Mouse (Mus musculus) embryonic facial prominence, embryonic 10.5 days (tissue): Measurements from ENCODE around the gene Garnl3. TPM values are rescaled to one million over a fixed set of nuclear protein-coding genes. Genes with fewer than 3 reads are reported as not detected.

Source experiments
- DNase-seq: peaks from one replicate; pipeline ENCODE4 v3.0.0-alpha.2; 2017; ENCODE audit warnings: low spot score
- H3K27ac ChIP-seq: fragments of 300-500 bp; sonication (generic); replicated peaks from 2 replicates; pipeline ENCODE4 v1.5.1; 2016; ENCODE audit warnings: mild to moderate bottlenecking
- H3K27me3 ChIP-seq: fragments of 300-500 bp; sonication (generic); replicated peaks from 2 replicates; pipeline ENCODE4 v1.6.1; 2016; ENCODE audit warnings: low read depth, mild to moderate bottlenecking; ENCODE audit not compliant: poor library complexity, severe bottlenecking
- H3K36me3 ChIP-seq: fragments of 300-500 bp; sonication (generic); replicated peaks from 2 replicates; pipeline ENCODE4 v1.6.1; 2016; ENCODE audit warnings: mild to moderate bottlenecking, moderate library complexity
- H3K4me1 ChIP-seq: fragments of 300-500 bp; sonication (generic); 2 replicates; pipeline ENCODE4 v1.6.1; 2016
- H3K4me3 ChIP-seq: fragments of 300-500 bp; sonication (generic); 2 replicates; pipeline ENCODE4 v1.5.1; 2016; ENCODE audit warnings: mild to moderate bottlenecking, moderate library complexity
- H3K9me3 ChIP-seq: fragments of 300-500 bp; sonication (generic); 2 replicates; pipeline ENCODE4 v1.6.1; 2016; ENCODE audit warnings: mild to moderate bottlenecking
- WGBS: fragments of 180-500 bp; shearing (Covaris S2); methylation state at CpG from one replicate; pipeline ENCODE4 v1.1.7; 2016; 5-methylcytosine and 5-hydroxymethylcytosine counted together
- polyA plus RNA-seq: library from polyadenylated mRNA; unstranded; fragments of >200 nt; fragmentation: Nextera tagmentation; extraction: Ambion mirVana; gene quantifications from 2 replicates; pipeline ENCODE4 v1.2.1, GENCODE M21; 2016

Gene Garnl3
- polyA plus RNA-seq, 1 experiment from 2014 or later: 10.6 TPM

DNA sequence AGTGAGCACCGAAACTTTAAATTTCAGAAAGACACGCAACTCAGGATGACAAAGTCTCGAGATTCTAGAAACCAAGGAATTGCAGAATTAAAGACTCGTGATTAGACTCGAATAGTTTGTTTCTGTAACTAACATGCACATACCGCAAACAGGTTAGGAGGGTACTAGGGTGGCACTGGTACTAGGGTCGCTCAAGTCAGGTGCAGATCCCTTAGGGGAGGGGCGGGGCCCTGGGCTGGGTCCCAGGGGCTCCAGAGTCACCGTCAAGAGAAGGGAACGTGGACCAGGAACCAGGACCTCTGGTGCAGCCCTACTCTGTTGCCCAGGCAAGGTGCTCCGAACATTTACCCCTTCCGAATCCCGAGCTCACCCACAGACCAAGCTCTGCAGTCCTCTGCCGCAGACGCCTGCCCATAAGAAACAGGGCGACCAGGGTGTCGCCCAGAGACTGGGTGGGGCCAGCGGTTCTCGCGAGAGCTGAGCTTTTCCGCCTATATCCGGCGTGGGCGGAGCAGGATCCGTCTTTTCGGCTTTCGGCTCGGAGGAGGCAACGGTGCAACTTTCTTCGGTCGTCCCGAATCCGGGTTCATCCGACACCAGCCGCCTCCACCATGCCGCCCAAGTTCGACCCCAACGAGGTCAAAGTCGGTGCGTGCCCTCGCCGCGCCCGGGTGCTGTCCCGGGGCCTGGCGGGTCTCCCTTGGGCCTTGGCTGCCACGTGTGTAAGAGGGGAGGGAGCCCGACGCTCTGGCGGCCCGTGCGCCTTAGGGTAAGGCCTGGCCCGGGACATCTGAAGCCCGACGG is 170.1 kb downstream of the Garnl3 start, which contains the start of the genes Rpl12 and Lrsam1:
Rpl12 (plus strand) TSS at position 368 of the 804 bp plus-strand sequence.
Lrsam1 (minus strand) TSS at position 423 of the 804 bp plus-strand sequence.
- 3% methylated on average over 55 of the region's 55 CpGs for WGBS

DNA sequence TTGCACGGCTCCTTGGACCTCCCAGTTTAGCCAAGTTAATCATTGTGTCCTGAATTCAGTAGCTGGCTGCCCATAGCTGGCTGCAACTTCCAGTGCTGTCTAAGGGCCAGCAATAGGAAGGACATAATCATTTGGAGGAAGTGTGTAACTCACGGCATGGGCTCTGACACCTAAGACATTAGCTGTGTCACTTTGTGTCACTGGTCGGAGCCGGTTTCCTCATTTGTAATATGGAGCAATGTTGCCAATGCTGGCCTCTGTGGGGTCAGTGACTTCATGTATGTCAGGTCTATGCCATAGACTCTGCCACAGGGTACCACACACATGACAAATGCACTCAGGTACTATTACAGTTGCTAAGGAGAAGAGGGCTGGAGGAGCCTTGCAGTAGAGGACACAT is 171.2 kb downstream of the Garnl3 start:
- Histone ChIP-seq H3K27ac (0 out of 2 replicates have a peak overlapping the region, but pooled peaks have one; percentile 96), H3K4me1 (peaks cover 35% of the 10 kb centered on the region), H3K36me3 (peaks cover 55% of the 10 kb centered on the region), H3K9me3 (no peaks in the 10 kb centered on the region), H3K4me3 (peak overlapping the region; percentile 88), H3K27me3 (no peaks in the 10 kb centered on the region)
- no peak for DNase-seq
- WGBS: 92% methylated on average over 4 of the region's 4 CpGs

More for the DNA sequence above, 170.1 kb downstream of the Garnl3 start, which contains the start of the genes Rpl12 and Lrsam1:
- no peaks in the 10 kb centered on the region for H3K27me3 ChIP-seq
- H3K9me3 ChIP-seq: no peaks in the 10 kb centered on the region
- H3K4me3 ChIP-seq: peak within 1 kb of the TSS; percentile 88
- peaks cover 45% of the 10 kb centered on the region for H3K4me1 ChIP-seq
- H3K27ac ChIP-seq: peak within 1 kb of the TSS; percentile 96
- peaks cover 45% of the 10 kb centered on the region for H3K36me3 ChIP-seq
- peak; percentile 94 for DNase-seq

DNA sequence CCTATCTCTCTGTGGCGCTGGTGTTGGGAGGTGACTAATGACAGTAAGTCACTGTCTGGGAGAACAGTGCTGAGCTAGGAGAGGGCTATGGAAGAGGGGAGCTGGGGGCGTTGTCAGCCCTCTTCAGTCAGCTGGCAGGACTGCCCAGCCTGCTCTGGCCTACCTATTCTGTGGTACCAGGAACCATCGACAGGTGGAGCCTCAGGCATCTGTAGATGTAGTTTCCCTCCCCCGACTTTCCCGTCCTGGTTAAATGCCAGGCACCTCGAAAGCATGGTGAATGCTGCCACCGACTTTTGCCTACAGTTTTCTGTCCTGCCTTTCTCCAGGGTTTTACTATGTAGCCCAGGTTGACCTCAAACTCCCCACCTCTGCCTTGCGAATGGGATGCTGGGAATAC is 174.1 kb downstream of the Garnl3 start:
- H3K27ac ChIP-seq: no peak overlapping the region
- peaks cover 6% of the 10 kb centered on the region; the same call in 1 of the 2 replicates for H3K9me3 ChIP-seq
- no peak overlapping the region for H3K4me3 ChIP-seq
- peaks cover 8% of the 10 kb centered on the region for H3K4me1 ChIP-seq
- WGBS: 60% methylated on average over 8 of the region's 8 CpGs
- H3K27me3 ChIP-seq: no peaks in the 10 kb centered on the region
- H3K36me3 ChIP-seq: peaks cover 51% of the 10 kb centered on the region
- DNase-seq: no peak

DNA sequence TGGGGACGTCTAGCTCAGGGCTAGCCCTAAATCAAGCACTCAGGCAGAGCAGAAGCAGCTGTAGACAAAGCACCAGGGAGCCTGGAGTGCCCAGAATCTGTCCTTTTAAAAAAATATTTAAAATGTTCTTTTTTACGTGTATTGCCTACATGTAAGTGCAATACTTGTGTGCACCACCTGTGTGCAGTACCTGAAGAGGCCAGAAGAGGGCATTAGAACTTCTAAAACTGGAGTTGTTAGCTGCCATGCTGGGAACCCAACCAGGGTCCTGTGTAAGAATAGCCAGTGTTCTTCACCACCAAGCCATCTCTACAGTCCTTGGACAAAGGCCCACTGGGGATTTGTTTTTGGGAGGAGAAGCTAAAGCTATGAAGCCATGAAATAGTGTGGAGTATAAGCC is 176.9 kb downstream of the Garnl3 start:
- Histone ChIP-seq H3K4me3 (no peak overlapping the region), H3K27me3 (no peaks in the 10 kb centered on the region), H3K4me1 (no peaks in the 10 kb centered on the region), H3K9me3 (peaks cover 6% of the 10 kb centered on the region; the same call in 1 of the 2 replicates), H3K36me3 (peaks cover 64% of the 10 kb centered on the region), H3K27ac (no peak overlapping the region)
- WGBS: 91% methylated on average over 2 of the region's 2 CpGs
- DNase-seq: no peak

DNA sequence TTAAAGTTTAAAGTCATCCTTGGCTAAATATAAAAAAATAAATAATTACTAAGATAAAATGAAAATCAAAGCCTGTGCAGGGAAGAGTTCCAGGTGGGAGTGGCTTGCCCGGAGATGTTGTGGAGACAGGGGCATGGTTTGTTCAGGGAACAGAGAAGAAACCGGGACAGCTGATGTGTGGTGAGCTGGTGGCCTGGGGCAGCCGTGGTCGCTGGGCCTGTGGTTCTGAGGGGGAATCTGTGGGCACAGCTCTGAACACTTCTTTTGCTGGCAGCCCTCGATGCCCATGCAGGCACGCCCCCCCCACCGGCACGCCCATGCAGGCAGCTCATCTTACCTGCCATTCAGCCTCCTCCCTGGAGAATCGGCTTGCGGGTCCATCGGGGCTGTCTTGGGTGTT is 184.0 kb downstream of the Garnl3 start:
- no peak for DNase-seq
- H3K27ac ChIP-seq: no peak overlapping the region
- H3K27me3 ChIP-seq: no peaks in the 10 kb centered on the region
- no peak overlapping the region for H3K4me3 ChIP-seq
- H3K9me3 ChIP-seq: no peaks in the 10 kb centered on the region
- whole genome bisulfite sequencing: 88% methylated on average over 11 of the region's 11 CpGs
- no peaks in the 10 kb centered on the region for H3K4me1 ChIP-seq
- H3K36me3 ChIP-seq: peaks cover 56% of the 10 kb centered on the region

DNA sequence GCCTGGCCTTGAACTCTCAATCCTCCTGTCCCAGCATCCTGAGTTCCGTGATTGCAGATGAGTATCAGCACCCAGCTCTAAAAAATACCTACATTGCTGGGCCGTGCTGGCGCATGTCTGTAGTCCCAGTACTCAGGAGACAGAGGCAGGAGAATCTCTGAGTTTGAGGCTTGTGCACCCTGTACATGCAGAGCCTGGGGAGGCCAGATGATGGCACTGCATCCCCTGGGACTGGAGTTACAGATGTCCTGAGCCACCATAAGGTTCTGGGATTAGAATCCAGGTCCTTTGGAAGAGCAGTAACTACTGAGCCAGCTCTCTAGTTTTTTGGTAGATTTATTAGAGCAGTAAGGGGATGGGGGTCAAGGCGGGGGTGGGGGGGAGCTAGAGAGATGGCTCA is 191.0 kb downstream of the Garnl3 start:
- Histone ChIP-seq H3K36me3 (peaks cover 60% of the 10 kb centered on the region), H3K27ac (no peak overlapping the region), H3K4me3 (no peak overlapping the region), H3K4me1 (no peaks in the 10 kb centered on the region), H3K27me3 (no peaks in the 10 kb centered on the region), H3K9me3 (no peaks in the 10 kb centered on the region)
- no peak for DNase-seq
- WGBS: 95% methylated on average over 4 of the region's 4 CpGs

DNA sequence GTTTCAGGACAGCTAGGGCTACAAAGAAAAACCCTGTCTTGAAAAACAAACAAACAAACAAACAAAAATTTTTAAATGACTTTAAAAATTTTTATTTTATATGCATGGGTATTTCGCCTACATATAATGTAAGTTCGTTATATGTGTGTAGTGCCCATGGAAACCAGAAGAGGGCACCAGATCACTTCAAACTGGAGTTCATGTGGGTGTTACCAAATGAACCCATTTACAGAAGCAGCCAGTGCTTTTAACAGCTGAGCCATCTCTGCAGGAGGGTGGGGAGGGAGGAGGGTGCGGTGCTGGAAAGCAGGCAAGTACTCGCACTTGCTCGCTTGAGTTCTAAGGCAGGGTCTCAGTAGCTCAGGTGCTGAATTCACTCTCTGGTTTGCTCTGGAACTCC is 192.0 kb downstream of the Garnl3 start:
- no peaks in the 10 kb centered on the region for H3K27me3 ChIP-seq
- H3K36me3 ChIP-seq: peaks cover 59% of the 10 kb centered on the region
- H3K4me3 ChIP-seq: no peak overlapping the region
- H3K9me3 ChIP-seq: no peaks in the 10 kb centered on the region
- H3K27ac ChIP-seq: no peak overlapping the region
- H3K4me1 ChIP-seq: no peaks in the 10 kb centered on the region
- DNase-seq: peak; percentile 33
- 65% methylated on average over 5 of the region's 5 CpGs for WGBS

DNA sequence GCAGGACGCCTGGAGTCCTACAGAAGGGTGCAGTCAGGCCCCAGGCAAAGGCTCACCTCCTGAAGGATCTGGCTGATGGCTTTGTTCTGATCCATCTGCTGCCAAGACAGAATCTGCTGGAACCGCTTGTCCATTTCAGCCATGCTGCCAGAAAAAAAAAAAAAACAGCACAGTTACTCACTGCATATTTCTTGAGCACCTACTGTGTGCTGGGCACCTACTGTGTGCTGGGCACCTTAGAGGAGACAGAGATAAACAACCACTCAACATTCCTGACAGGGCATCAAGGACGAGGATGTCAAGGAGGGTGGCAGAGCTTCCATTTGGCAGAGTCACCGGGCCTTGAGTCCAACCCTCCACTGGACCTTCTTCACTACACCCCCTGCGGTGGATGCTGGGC is 192.7 kb downstream of the Garnl3 start:
- Histone ChIP-seq H3K4me1 (no peaks in the 10 kb centered on the region), H3K4me3 (no peak overlapping the region), H3K27me3 (no peaks in the 10 kb centered on the region), H3K9me3 (no peaks in the 10 kb centered on the region), H3K36me3 (peaks cover 59% of the 10 kb centered on the region), H3K27ac (no peak overlapping the region)
- 92% methylated on average over 5 of the region's 5 CpGs for WGBS
- no peak for DNase-seq

Other genes starting within 250 kb of the Garnl3 start
- gene Rpl12, start 170.1 kb downstream of the Garnl3 start, polyA plus RNA-seq: 196 and 200 TPM in 2 replicates
- gene Lrsam1, start 170.0 kb downstream of the Garnl3 start, polyA plus RNA-seq: 7.8 and 8.9 TPM in 2 replicates
- 19.7 and 21.5 TPM in 2 replicates for gene Slc2a8, start 149.6 kb downstream of the Garnl3 start, polyA plus RNA-seq
- 30.1 and 33.8 TPM in 2 replicates for gene Angptl2, start 84.4 kb upstream of the Garnl3 start, polyA plus RNA-seq
- 4.8 and 5.5 TPM in 2 replicates for gene Ralgps1, start 239.8 kb upstream of the Garnl3 start, polyA plus RNA-seq